Mouse (Mus musculus) colon, adult 2 months (tissue): ENCODE results near the gene Ceacam19. TPM values are rescaled to one million over a fixed set of nuclear protein-coding genes. Genes with fewer than 3 reads are reported as not detected.

Experiments used
- polyA plus RNA-seq: library from polyadenylated mRNA; depleted of rRNA; stranded (reverse); fragments of >200 nt; gene quantifications from 2 replicates; pipeline ENCODE4 v1.2.3, GENCODE M21; 2012; rRNA removed

Ceacam19 gene
- polyA plus RNA-seq, result not detected in 2 replicates

DNA sequence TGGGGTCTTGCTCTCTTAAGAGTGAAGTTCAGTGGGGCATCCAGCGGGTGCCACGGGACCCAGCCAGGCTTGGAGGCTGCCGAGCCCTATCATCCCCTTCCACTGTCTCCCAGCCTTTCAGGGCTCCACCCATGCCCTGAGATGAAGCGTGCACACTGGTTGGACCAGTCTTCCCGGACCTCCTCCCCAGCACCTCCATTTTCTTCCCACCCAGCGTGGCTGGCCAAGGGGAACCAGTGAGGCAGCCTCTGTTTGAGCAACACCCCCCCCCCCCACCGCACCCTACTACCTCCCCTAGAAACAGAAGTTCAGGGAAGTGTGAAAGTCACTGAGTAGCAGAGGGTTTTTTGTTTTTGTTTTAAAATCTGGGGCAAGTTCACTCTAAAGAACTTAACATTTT, at the start of gene Ceacam19:
Ceacam19 (minus strand) TSS at position 117 of the 400 bp plus-strand sequence.

DNA sequence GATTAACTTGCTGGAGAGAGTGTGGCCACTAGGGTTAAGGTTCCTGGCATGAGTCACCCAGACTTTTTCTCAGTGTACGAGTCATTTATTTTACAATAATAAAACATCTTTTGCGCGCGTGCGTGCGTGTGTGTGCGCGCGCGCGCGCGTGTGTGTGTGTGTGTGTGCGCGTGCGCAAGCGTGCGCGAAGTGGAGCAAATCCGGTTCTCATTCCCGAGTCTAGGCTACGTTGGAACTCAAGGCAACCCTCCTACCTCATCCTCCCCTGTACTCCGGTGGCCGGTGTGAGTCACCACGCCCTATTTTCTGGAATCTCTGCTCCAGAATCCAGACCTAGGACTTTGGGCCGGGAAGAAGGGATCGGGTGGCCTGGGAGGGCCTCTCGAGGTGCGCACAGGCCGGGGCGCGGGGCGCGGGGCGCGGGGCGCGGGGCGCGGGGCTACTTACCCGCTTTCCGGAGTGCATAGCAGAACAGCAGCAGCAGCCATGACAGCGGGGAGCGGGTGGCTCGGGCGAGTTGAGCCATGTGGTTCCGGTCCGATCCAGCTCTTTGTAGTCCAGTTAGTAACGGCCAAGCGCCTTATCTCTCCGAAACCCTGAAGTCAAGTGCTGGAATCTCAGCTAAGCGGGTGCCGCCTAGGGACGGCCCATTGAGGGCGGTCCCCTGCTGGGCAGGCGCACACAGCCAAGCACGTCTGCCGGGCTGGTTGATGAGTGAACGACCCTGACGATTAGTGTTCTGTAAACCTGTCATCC, 32.9 kb upstream of the Ceacam19 start, which contains the start of gene Pvr:
Pvr (minus strand) TSS at position 655 of the 756 bp plus-strand sequence.

DNA sequence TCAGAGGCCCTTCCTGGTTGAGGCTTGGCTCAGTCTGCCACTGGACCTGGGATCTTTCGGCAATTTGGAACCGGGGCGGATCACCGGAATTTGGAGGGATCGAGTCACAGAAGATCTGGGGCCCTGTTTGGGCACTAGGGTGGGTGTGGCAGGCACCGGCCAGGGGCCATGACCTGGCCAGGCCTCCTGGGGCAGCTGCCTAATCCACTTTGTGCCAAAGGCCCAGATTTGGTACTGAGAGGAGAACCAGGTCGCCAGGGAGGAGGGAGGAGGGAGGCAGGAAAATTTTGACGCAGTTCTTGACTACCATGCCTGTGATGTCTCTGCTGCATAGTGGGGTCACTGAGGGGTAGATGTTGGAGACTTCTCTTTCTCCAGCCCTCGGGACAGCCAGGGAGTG, 26.6 kb downstream of the Ceacam19 start, which contains the start of gene Ceacam16:
Ceacam16 (minus strand) TSS at position 101 of the 400 bp plus-strand sequence.

DNA sequence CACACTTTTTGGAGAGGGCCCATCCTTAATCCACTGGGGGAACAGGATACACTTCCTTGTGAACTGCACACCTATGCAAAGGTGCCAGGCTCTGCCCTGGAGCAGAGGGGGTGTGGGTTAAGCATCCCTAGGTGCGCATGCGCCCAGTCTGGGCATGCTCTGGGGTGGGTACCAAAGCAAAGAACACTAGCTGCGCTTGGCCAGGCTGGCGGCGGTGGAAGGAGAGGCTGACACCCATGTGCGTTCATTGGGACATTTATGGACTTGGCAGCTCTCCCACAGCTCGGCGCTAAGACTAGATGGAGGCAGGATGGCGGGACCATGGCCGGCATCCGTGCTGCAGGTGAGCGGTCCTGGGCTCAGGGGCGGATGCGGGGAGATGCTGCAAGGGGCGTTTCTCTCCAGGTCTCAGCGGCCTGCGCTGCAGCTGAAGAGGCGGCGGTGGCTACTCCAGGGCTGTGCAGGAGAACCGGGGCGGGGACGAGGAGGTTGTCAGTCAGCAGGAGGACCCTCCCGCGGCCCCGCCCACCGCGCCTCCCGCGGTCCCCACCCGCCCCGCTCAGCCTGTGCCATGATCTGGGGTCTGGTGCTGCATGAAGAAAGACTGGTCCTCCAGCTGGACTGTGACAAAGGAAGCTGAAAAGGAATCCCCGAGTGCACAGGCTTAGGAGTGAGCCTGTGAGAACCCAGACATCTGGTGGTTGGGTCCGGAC, 35.8 kb downstream of the Ceacam19 start, which contains the start of gene Gm19345:
Gm19345 (plus strand) TSS at position 146 of the 713 bp plus-strand sequence.

Other genes starting within 250 kb of the Ceacam19 start
- gene Clptm1, start 222.9 kb downstream of the Ceacam19 start, polyA plus RNA-seq, result 143 and 159 TPM in 2 replicates
- gene Apoc2, start 210.0 kb downstream of the Ceacam19 start, polyA plus RNA-seq, result 35.5 and 39.0 TPM in 2 replicates
- not detected in 2 replicates for gene Gm44805, start 206.5 kb downstream of the Ceacam19 start, polyA plus RNA-seq
- gene Apoc4, start 206.5 kb downstream of the Ceacam19 start, polyA plus RNA-seq, result 0.49 and 1.3 TPM in 2 replicates
- gene Apoc1, start 195.3 kb downstream of the Ceacam19 start, polyA plus RNA-seq, result 0.65 and 1.6 TPM in 2 replicates
- gene Apoe, start 188.8 kb downstream of the Ceacam19 start, polyA plus RNA-seq, result 734 and 810 TPM in 2 replicates
- 106 and 114 TPM in 2 replicates for gene Tomm40, start 172.5 kb downstream of the Ceacam19 start, polyA plus RNA-seq
- gene Nectin2, start 137.5 kb downstream of the Ceacam19 start, polyA plus RNA-seq, result 167 and 177 TPM in 2 replicates
- 56.6 and 61.3 TPM in 2 replicates for gene Bcam, start 116.9 kb downstream of the Ceacam19 start, polyA plus RNA-seq
- 140 and 141 TPM in 2 replicates for gene Cblc, start 91.2 kb downstream of the Ceacam19 start, polyA plus RNA-seq
- gene Bcl3, start 65.2 kb downstream of the Ceacam19 start, polyA plus RNA-seq, result 183 and 189 TPM in 2 replicates
- 0.23 and 0.93 TPM in 2 replicates for gene Gm19345, start 36.0 kb downstream of the Ceacam19 start, polyA plus RNA-seq
- 0.28 and 0.88 TPM in 2 replicates for gene Ceacam16, start 26.7 kb downstream of the Ceacam19 start, polyA plus RNA-seq
- gene Pvr, start 33.2 kb upstream of the Ceacam19 start, polyA plus RNA-seq, result 10.9 and 14.4 TPM in 2 replicates
- 42.4 and 60.3 TPM in 2 replicates for gene Igsf23, start 62.8 kb upstream of the Ceacam19 start, polyA plus RNA-seq
- 97.5 and 113 TPM in 2 replicates for gene Ceacam20, start 77.4 kb upstream of the Ceacam19 start, polyA plus RNA-seq
- 3.1 and 4.7 TPM in 2 replicates for gene Nlrp9b, start 103.5 kb upstream of the Ceacam19 start, polyA plus RNA-seq
- gene Vmn1r91, start 211.7 kb upstream of the Ceacam19 start, polyA plus RNA-seq, result 0.02 TPM in 1 of 2 replicates, not detected in the other
- gene Gm16442, start 234.6 kb upstream of the Ceacam19 start, polyA plus RNA-seq, result not detected in 2 replicates